27 mouse cellular contexts compared by ENCODE assay signal in the genomic region with DNA sequence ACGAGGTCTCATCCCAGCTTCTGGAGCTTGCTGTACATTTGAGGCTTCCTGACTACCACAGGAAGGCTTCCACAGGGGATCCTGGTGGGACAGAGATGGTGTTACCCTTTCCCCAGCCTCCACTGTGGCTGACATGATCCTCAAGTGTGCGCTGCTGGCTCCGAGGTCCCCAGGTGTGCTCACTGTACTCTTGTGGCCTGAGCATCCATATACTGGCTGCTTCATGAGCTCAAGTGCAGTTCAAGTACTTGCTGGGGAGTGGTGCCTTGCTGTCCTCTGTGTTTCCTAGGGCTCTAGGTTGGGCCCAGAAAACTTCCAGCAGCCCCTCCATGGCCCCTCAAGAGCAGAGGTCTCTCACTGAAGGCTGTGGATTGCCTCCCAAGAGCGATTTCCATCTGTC. TPM values are rescaled to one million over a fixed set of nuclear protein-coding genes. Genes with fewer than 3 reads are reported as not detected.
DNase-seq lines count a peak whose midpoint lies in the region; ATAC-seq and TF ChIP-seq lines count a peak whose summit lies in the region.
"Had no signal": no experiment of that assay in that cellular context is flagged by ENCODE, and none has a peak within 500 bp of the region (broad histone marks: within the 10 kb centered on the region; RNA-seq: fewer than 3 reads in every experiment).

No protein-coding gene starts in this region.

- H3K9ac ChIP-seq in midbrain, embryonic 13.5 days (replicated peaks) = no peak overlapping the region
- no peak overlapping the region for H3K9ac ChIP-seq in neural tube, embryonic 15.5 days (replicated peaks)
- H3K9ac ChIP-seq: embryonic facial prominence, embryonic 12.5 days; embryonic facial prominence, embryonic 15.5 days; forebrain, embryonic 12.5 days; forebrain, embryonic 15.5 days; heart, embryonic 12.5 days; heart, embryonic 15.5 days; hindbrain, embryonic 14.5 days had no signal

- 86% methylated on average over 4 of the region's 4 CpGs for WGBS in midbrain, embryonic 13.5 days
- 86% methylated on average over 4 of the region's 4 CpGs for WGBS in neural tube, embryonic 15.5 days

- DNase-seq in heart, adult 11 months = peak; percentile 66
- no peak for DNase-seq in heart, adult 18-20 months
- no peak for DNase-seq in left cerebral cortex, adult 2 months (ENCODE audit: extremely low spot score in 1 of 2, low spot score in 2 of 2)
- DNase-seq in left cerebral cortex, adult 18-20 months (ENCODE audit: low spot score in 2 of 2) = no peak
- DNase-seq in thymus, postnatal 4 days = peak; percentile 57
- DNase-seq in thymus, postnatal 10 days (ENCODE audit: low spot score in 2 of 2) = no peak
- DNase-seq: adrenal gland, adult 2 months; adrenal gland, postnatal 14 days; cerebellum, adult 11 months; cerebellum, adult 2 months; cerebellum, adult 9-11 months; cerebellum, postnatal 25 days; gastrocnemius, postnatal 25 days; heart, postnatal 14 days; heart, postnatal 4 days had no signal

- peak overlapping the region; percentile 51; the same call in 1 of the 2 replicates for H3K27ac ChIP-seq in left cerebral cortex, adult 2 months
- no peak overlapping the region for H3K27ac ChIP-seq in midbrain, embryonic 13.5 days
- H3K27ac ChIP-seq in neural tube, embryonic 15.5 days (replicated peaks) = no peak overlapping the region
- H3K27ac ChIP-seq: embryonic facial prominence, embryonic 12.5 days; embryonic facial prominence, embryonic 15.5 days; forebrain, embryonic 12.5 days; forebrain, embryonic 15.5 days; heart, embryonic 15.5 days; hindbrain, embryonic 14.5 days; hindbrain, postnatal 0 days had no signal

- H3K4me1 ChIP-seq in midbrain, embryonic 13.5 days (replicated peaks) = no peaks in the 10 kb centered on the region
- no peaks in the 10 kb centered on the region for H3K4me1 ChIP-seq in neural tube, embryonic 15.5 days
- H3K4me1 ChIP-seq: embryonic facial prominence, embryonic 12.5 days; embryonic facial prominence, embryonic 15.5 days; forebrain, embryonic 12.5 days; forebrain, embryonic 15.5 days; heart, embryonic 15.5 days had no signal

- no peak overlapping the region for H3K4me3 ChIP-seq in left cerebral cortex, adult 2 months
- H3K4me3 ChIP-seq in midbrain, embryonic 13.5 days (replicated peaks) = no peak overlapping the region
- H3K4me3 ChIP-seq in neural tube, embryonic 15.5 days (replicated peaks) = no peak overlapping the region
- H3K4me3 ChIP-seq: embryonic facial prominence, embryonic 12.5 days; embryonic facial prominence, embryonic 15.5 days; forebrain, embryonic 12.5 days; forebrain, embryonic 15.5 days; heart, embryonic 12.5 days; heart, embryonic 15.5 days had no signal

- no peaks in the 10 kb centered on the region for H3K27me3 ChIP-seq in midbrain, embryonic 13.5 days
- no peaks in the 10 kb centered on the region for H3K27me3 ChIP-seq in neural tube, embryonic 15.5 days (replicated peaks)
- H3K27me3 ChIP-seq: embryonic facial prominence, embryonic 12.5 days; embryonic facial prominence, embryonic 15.5 days; forebrain, embryonic 12.5 days; forebrain, embryonic 15.5 days; heart, embryonic 12.5 days; heart, embryonic 15.5 days had no signal

- no peak for TF ChIP-seq CTCF in left cerebral cortex, adult 2 months (IDR thresholded peaks at IDR 0.05)

- no peak overlapping the region for H3K4me2 ChIP-seq in midbrain, embryonic 13.5 days (replicated peaks)
- H3K4me2 ChIP-seq in neural tube, embryonic 15.5 days = no peak overlapping the region
- H3K4me2 ChIP-seq: embryonic facial prominence, embryonic 12.5 days; embryonic facial prominence, embryonic 15.5 days; forebrain, embryonic 12.5 days; forebrain, embryonic 15.5 days; heart, embryonic 12.5 days; heart, embryonic 15.5 days; hindbrain, embryonic 14.5 days had no signal

- H3K9me3 ChIP-seq in midbrain, embryonic 13.5 days = no peaks in the 10 kb centered on the region
- H3K9me3 ChIP-seq in neural tube, embryonic 15.5 days (replicated peaks) = no peaks in the 10 kb centered on the region
- H3K9me3 ChIP-seq: embryonic facial prominence, embryonic 12.5 days; embryonic facial prominence, embryonic 15.5 days; forebrain, embryonic 12.5 days; forebrain, embryonic 15.5 days; heart, embryonic 12.5 days; heart, embryonic 15.5 days had no signal

- intact Hi-C loops in left cerebral cortex, adult 2 months (cut with DNase I) = no loop called here

- H3K36me3 ChIP-seq in midbrain, embryonic 13.5 days = no peaks in the 10 kb centered on the region
- no peaks in the 10 kb centered on the region for H3K36me3 ChIP-seq in neural tube, embryonic 15.5 days
- H3K36me3 ChIP-seq: embryonic facial prominence, embryonic 12.5 days; embryonic facial prominence, embryonic 15.5 days; forebrain, embryonic 12.5 days; forebrain, embryonic 15.5 days; heart, embryonic 12.5 days; heart, embryonic 15.5 days had no signal

- no peak for ATAC-seq in midbrain, embryonic 13.5 days
- ATAC-seq in neural tube, embryonic 15.5 days (ENCODE audit: low FRiP score) = no peak
- ATAC-seq: forebrain, embryonic 15.5 days; hindbrain, postnatal 0 days had no signal

RNA-seq across cellular contexts. Expression of a gene that starts 14.1 kb away (rescaled TPM):
- total RNA-seq in heart, adult 18-20 months (2021) = 1 to 10 TPM; 7.3 to 7.8 TPM
- total RNA-seq in left cerebral cortex, adult 2 months (2021) = 10 to 100 TPM; 52.6 to 53.0 TPM
- 10 to 100 TPM; 51.6 to 52.7 TPM for total RNA-seq in left cerebral cortex, adult 18-20 months (2021)
- polyA plus RNA-seq in midbrain, embryonic 13.5 days (2015; fragmentation: Nextera tagmentation; extraction: Ambion mirVana) = 1.1 and 1.2 TPM in 2 replicates
- polyA plus RNA-seq in neural tube, embryonic 15.5 days (2015; fragmentation: Nextera tagmentation; extraction: Ambion mirVana) = 16.1 and 21.3 TPM in 2 replicates

RNA-seq across cellular contexts. Expression of a gene that starts 48.8 kb away (rescaled TPM):
- total RNA-seq in heart, adult 18-20 months (2021) = not detected
- total RNA-seq in left cerebral cortex, adult 2 months (2021) = not detected
- total RNA-seq in left cerebral cortex, adult 18-20 months (2021) = under 1 TPM in 1 of 2 experiments, not detected in 1; 0.09 TPM
- polyA plus RNA-seq in midbrain, embryonic 13.5 days (2015; fragmentation: Nextera tagmentation; extraction: Ambion mirVana) = 0.34 and 0.45 TPM in 2 replicates
- polyA plus RNA-seq in neural tube, embryonic 15.5 days (2015; fragmentation: Nextera tagmentation; extraction: Ambion mirVana) = 0.28 and 0.75 TPM in 2 replicates
- total RNA-seq: adrenal gland, adult 2 months; adrenal gland, postnatal 14 days; gastrocnemius, adult 8-10 months; gastrocnemius, postnatal 25 days; hindbrain, postnatal 0 days; MEL had no signal
- polyA plus RNA-seq: adrenal gland, adult 2 months had no signal

RNA-seq across cellular contexts. Expression of a gene that starts 56.4 kb away (rescaled TPM):
- 10 to 100 TPM; 42.9 to 53.6 TPM for total RNA-seq in heart, adult 18-20 months (2021)
- 10 to 100 TPM; 54.0 to 55.3 TPM for total RNA-seq in left cerebral cortex, adult 2 months (2021)
- 10 to 100 TPM; 57.6 to 57.9 TPM for total RNA-seq in left cerebral cortex, adult 18-20 months (2021)
- polyA plus RNA-seq in midbrain, embryonic 13.5 days (2015; fragmentation: Nextera tagmentation; extraction: Ambion mirVana) = 70.5 and 72.8 TPM in 2 replicates
- 58.6 and 63.2 TPM in 2 replicates for polyA plus RNA-seq in neural tube, embryonic 15.5 days (2015; fragmentation: Nextera tagmentation; extraction: Ambion mirVana)

Comparison
In these comparisons a context has a peak if more than half of its experiments do, and no peak if none do; other contexts are left out.
1. DNase-seq: peak in heart, adult 11 months (single experiment) and thymus, postnatal 4 days (single experiment); none in heart, adult 18-20 months (0 of 2), left cerebral cortex, adult 2 months (0 of 2), left cerebral cortex, adult 18-20 months (0 of 2) and thymus, postnatal 10 days (0 of 2).
2. RNA of a gene that starts 14.1 kb away (total RNA-seq): 52.6 to 53.0 TPM in left cerebral cortex, adult 2 months and 51.6 to 52.7 TPM in left cerebral cortex, adult 18-20 months; 7.3 to 7.8 TPM in heart, adult 18-20 months; every median in the first group is over 4 times any median in the second.